Mouse (Mus musculus): ENCODE measurements around the gene Tmem181a. TPM values are rescaled to one million over a fixed set of nuclear protein-coding genes. Genes with fewer than 3 reads are reported as not detected.
A peak's percentile ranks its signal among the peaks of the same experiment; 100 is the strongest.
"Not testable (repeated sequence)": the region's sequence is repeated elsewhere in the genome, so short reads cannot be mapped to it uniquely, and the experiment has no call there.

The Tmem181a gene
- polyA plus RNA-seq, 1 experiment from 2014 or later, result 58.4 TPM

- not testable (repeated sequence) for H3K36me3 ChIP-seq; H3K27me3 ChIP-seq; H3K4me2 ChIP-seq; ATAC-seq (ENCODE audit: low FRiP score, low read depth); H3K9ac ChIP-seq; H3K4me3 ChIP-seq; H3K4me1 ChIP-seq (replicated peaks); H3K9me3 ChIP-seq; H3K27ac ChIP-seq (replicated peaks)
- 94% methylated on average over 10 of the region's 10 CpGs for WGBS
Observed at GRCm38 (mm10) chr17:6279772-6280171, 23.1 kb downstream of the Tmem181a start.

- H3K4me1 ChIP-seq (replicated peaks); H3K9me3 ChIP-seq; H3K27ac ChIP-seq (replicated peaks); H3K4me2 ChIP-seq; H3K9ac ChIP-seq; ATAC-seq (ENCODE audit: low FRiP score, low read depth); H3K27me3 ChIP-seq; H3K4me3 ChIP-seq; H3K36me3 ChIP-seq: not testable (repeated sequence)
- 95% methylated on average over 15 of the region's 19 CpGs for whole genome bisulfite sequencing
Observed at GRCm38 (mm10) chr17:6280513-6280912, 23.9 kb downstream of the Tmem181a start.

GRCm38 (mm10) chr17:6283137-6283536, 26.5 kb downstream of the Tmem181a start:
- not testable (repeated sequence) for H3K9me3 ChIP-seq; H3K4me3 ChIP-seq; H3K27ac ChIP-seq (replicated peaks); H3K36me3 ChIP-seq; H3K27me3 ChIP-seq; H3K4me2 ChIP-seq; H3K9ac ChIP-seq; H3K4me1 ChIP-seq (replicated peaks)
- ATAC-seq (ENCODE audit: low FRiP score, low read depth), result 0 out of 2 replicates have a peak, but pooled peaks have one; percentile 45
- WGBS, result 96% methylated on average over 8 of the region's 10 CpGs

GRCm38 (mm10) chr17:6286169-6286568, 29.5 kb downstream of the Tmem181a start:
- not testable (repeated sequence) for ATAC-seq (ENCODE audit: low FRiP score, low read depth); H3K4me3 ChIP-seq; H3K4me1 ChIP-seq (replicated peaks); H3K9me3 ChIP-seq; H3K27me3 ChIP-seq; H3K9ac ChIP-seq; H3K27ac ChIP-seq (replicated peaks); H3K4me2 ChIP-seq; H3K36me3 ChIP-seq
- WGBS, result 96% methylated on average over 5 of the region's 5 CpGs

GRCm38 (mm10) chr17:6289045-6289444, 32.4 kb downstream of the Tmem181a start:
- not testable (repeated sequence) for H3K4me3 ChIP-seq; H3K4me1 ChIP-seq (replicated peaks); H3K27ac ChIP-seq (replicated peaks); H3K27me3 ChIP-seq; H3K4me2 ChIP-seq; H3K9ac ChIP-seq; ATAC-seq (ENCODE audit: low FRiP score, low read depth); H3K9me3 ChIP-seq; H3K36me3 ChIP-seq
- WGBS, result 96% methylated on average over 12 of the region's 12 CpGs

- H3K27ac ChIP-seq (replicated peaks); H3K27me3 ChIP-seq; H3K36me3 ChIP-seq; H3K4me1 ChIP-seq (replicated peaks); ATAC-seq (ENCODE audit: low FRiP score, low read depth); H3K4me2 ChIP-seq; H3K9ac ChIP-seq; H3K4me3 ChIP-seq; H3K9me3 ChIP-seq: not testable (repeated sequence)
- WGBS, result no CpG with 5 or more reads among the region's 5 CpGs
Observed at GRCm38 (mm10) chr17:6293882-6294281, 37.2 kb downstream of the Tmem181a start.

GRCm38 (mm10) chr17:6297060-6297795, 40.6 kb downstream of the Tmem181a start:
- not testable (repeated sequence) for ATAC-seq (ENCODE audit: low FRiP score, low read depth)
- WGBS, result 85% methylated on average over 9 of the region's 15 CpGs

GRCm38 (mm10) chr17:6300190-6300863, 43.7 kb downstream of the Tmem181a start:
- WGBS, result 71% methylated on average over 7 of the region's 12 CpGs
- H3K4me3 ChIP-seq; H3K4me2 ChIP-seq; H3K9ac ChIP-seq; H3K27ac ChIP-seq (replicated peaks); H3K4me1 ChIP-seq (replicated peaks); H3K36me3 ChIP-seq; H3K27me3 ChIP-seq; H3K9me3 ChIP-seq; ATAC-seq (ENCODE audit: low FRiP score, low read depth): not testable (repeated sequence)

More at GRCm38 (mm10) chr17:6297060-6297795, 40.6 kb downstream of the Tmem181a start:
- H3K9ac ChIP-seq; H3K9me3 ChIP-seq; H3K4me2 ChIP-seq; H3K36me3 ChIP-seq; H3K4me1 ChIP-seq (replicated peaks); H3K27ac ChIP-seq (replicated peaks); H3K4me3 ChIP-seq; H3K27me3 ChIP-seq: not testable (repeated sequence)

GRCm38 (mm10) chr17:6304891-6305290, 48.2 kb downstream of the Tmem181a start:
- not testable (repeated sequence) for H3K4me3 ChIP-seq; H3K27ac ChIP-seq (replicated peaks); H3K4me2 ChIP-seq; H3K9ac ChIP-seq; H3K36me3 ChIP-seq; H3K27me3 ChIP-seq; ATAC-seq (ENCODE audit: low FRiP score, low read depth); H3K9me3 ChIP-seq; H3K4me1 ChIP-seq (replicated peaks)
- WGBS, result 93% methylated on average over 5 of the region's 6 CpGs

GRCm38 (mm10) chr17:6305656-6306270, 49.1 kb downstream of the Tmem181a start:
- WGBS, result 80% methylated on average over 12 of the region's 12 CpGs
- not testable (repeated sequence) for H3K36me3 ChIP-seq; H3K9me3 ChIP-seq; H3K9ac ChIP-seq; H3K27me3 ChIP-seq; H3K27ac ChIP-seq (replicated peaks); H3K4me1 ChIP-seq (replicated peaks); H3K4me3 ChIP-seq; H3K4me2 ChIP-seq; ATAC-seq (ENCODE audit: low FRiP score, low read depth)

- not testable (repeated sequence) for H3K9ac ChIP-seq; H3K4me3 ChIP-seq; H3K27ac ChIP-seq (replicated peaks); H3K4me2 ChIP-seq; H3K4me1 ChIP-seq (replicated peaks); ATAC-seq (ENCODE audit: low FRiP score, low read depth); H3K36me3 ChIP-seq; H3K27me3 ChIP-seq; H3K9me3 ChIP-seq
- WGBS, result 95% methylated on average over 11 of the region's 13 CpGs
Observed at GRCm38 (mm10) chr17:6306503-6306902, 49.8 kb downstream of the Tmem181a start.

- H3K36me3 ChIP-seq; H3K27ac ChIP-seq (replicated peaks); H3K27me3 ChIP-seq; H3K9ac ChIP-seq; H3K9me3 ChIP-seq; H3K4me1 ChIP-seq (replicated peaks); H3K4me3 ChIP-seq; ATAC-seq (ENCODE audit: low FRiP score, low read depth); H3K4me2 ChIP-seq: not testable (repeated sequence)
- 94% methylated on average over 7 of the region's 7 CpGs for WGBS
Observed at GRCm38 (mm10) chr17:6311716-6312115, 55.1 kb downstream of the Tmem181a start.
